Mouse (Mus musculus): ENCODE measurements around the gene Sipa1. TPM values are rescaled to one million over a fixed set of nuclear protein-coding genes. Genes with fewer than 3 reads are reported as not detected.
A peak's percentile ranks its signal among the peaks of the same experiment; 100 is the strongest.
"Not testable (repeated sequence)": the region's sequence is repeated elsewhere in the genome, so short reads cannot be mapped to it uniquely, and the experiment has no call there.

Sipa1 gene
- total RNA-seq, 1 experiment from 2014 or later = 56.4 TPM

- not testable (repeated sequence) for DNase-seq
Observed at GRCm38 (mm10) chr19:5686954-5687353, 23.4 kb upstream of the Sipa1 start.

GRCm38 (mm10) chr19:5686437-5686836 lies 22.9 kb upstream of the Sipa1 start:
- DNase-seq = no peak

- DNase-seq = no peak
Observed at GRCm38 (mm10) chr19:5685861-5686260, 22.4 kb upstream of the Sipa1 start.

- no peak for DNase-seq
Observed at GRCm38 (mm10) chr19:5685431-5685830, 21.9 kb upstream of the Sipa1 start.

- DNase-seq = no peak
Observed at GRCm38 (mm10) chr19:5684985-5685384, 21.5 kb upstream of the Sipa1 start.

GRCm38 (mm10) chr19:5684236-5684635 lies 20.7 kb upstream of the Sipa1 start:
- no peak for DNase-seq

GRCm38 (mm10) chr19:5680432-5680831 lies 16.9 kb upstream of the Sipa1 start:
- peak; percentile 78 for DNase-seq

GRCm38 (mm10) chr19:5668372-5668771 lies 4.9 kb upstream of the Sipa1 start:
- DNase-seq = peak; percentile 58

GRCm38 (mm10) chr19:5666386-5666785 lies 2.9 kb upstream of the Sipa1 start:
- no peak for DNase-seq

GRCm38 (mm10) chr19:5665465-5665864 lies 2.0 kb upstream of the Sipa1 start:
- no peak for DNase-seq

- DNase-seq = no peak
Observed at GRCm38 (mm10) chr19:5664669-5665257, 1.3 kb upstream of the Sipa1 start.

- DNase-seq = no peak
Observed at GRCm38 (mm10) chr19:5662310-5662709, 1.2 kb downstream of the Sipa1 start.

- DNase-seq = peak; percentile 59
Observed at GRCm38 (mm10) chr19:5660942-5661751, 2.4 kb downstream of the Sipa1 start.

GRCm38 (mm10) chr19:5654720-5655298 lies 8.7 kb downstream of the Sipa1 start:
- DNase-seq = no peak

GRCm38 (mm10) chr19:5653969-5654719 lies 9.4 kb downstream of the Sipa1 start:
- peak; percentile 57 for DNase-seq

GRCm38 (mm10) chr19:5652570-5652969 lies 10.9 kb downstream of the Sipa1 start:
- DNase-seq = no peak

- DNase-seq = no peak
Observed at GRCm38 (mm10) chr19:5651502-5652274, 11.8 kb downstream of the Sipa1 start.

- peak; percentile 60 for DNase-seq
Observed at GRCm38 (mm10) chr19:5649298-5649741, 14.2 kb downstream of the Sipa1 start.

GRCm38 (mm10) chr19:5648401-5649297 lies 14.9 kb downstream of the Sipa1 start:
- peak; percentile 91 for DNase-seq

- DNase-seq = no peak
Observed at GRCm38 (mm10) chr19:5647791-5648190, 15.7 kb downstream of the Sipa1 start.
